Mouse (Mus musculus) midbrain, embryonic 15.5 days (tissue): ENCODE measurements around the gene Gm10665. TPM values are rescaled to one million over a fixed set of nuclear protein-coding genes. Genes with fewer than 3 reads are reported as not detected.
"Not testable (repeated sequence)": the region's sequence is repeated elsewhere in the genome, so short reads cannot be mapped to it uniquely, and the experiment has no call there.

ENCODE experiments used
- ATAC-seq: fragments of 200-750 bp; cut with Nextera tagmentation; replicated peaks from 2 replicates; pipeline ENCODE4 v1.8.0; 2017; ENCODE audit warnings: moderate TSS enrichment
- H3K27ac ChIP-seq: fragments of 300-500 bp; sonication (generic); 2 replicates; pipeline ENCODE4 v1.5.1; 2015; ENCODE audit warnings: mild to moderate bottlenecking, inconsistent platforms
- H3K27me3 ChIP-seq: fragments of 300-500 bp; sonication (generic); replicated peaks from 2 replicates; pipeline ENCODE4 v1.6.1; 2015; ENCODE audit warnings: inconsistent platforms
- H3K36me3 ChIP-seq: fragments of 300-500 bp; sonication (generic); replicated peaks from 2 replicates; pipeline ENCODE4 v1.6.1; 2015; ENCODE audit warnings: inconsistent platforms
- H3K4me1 ChIP-seq: fragments of 300-500 bp; sonication (generic); 2 replicates; pipeline ENCODE4 v1.6.1; 2015; ENCODE audit warnings: inconsistent platforms
- H3K4me2 ChIP-seq: fragments of 300-500 bp; sonication (generic); 2 replicates; pipeline ENCODE4 v1.6.1; 2015; ENCODE audit warnings: inconsistent platforms, mild to moderate bottlenecking, moderate library complexity
- H3K4me3 ChIP-seq: fragments of 300-500 bp; sonication (generic); 2 replicates; pipeline ENCODE4 v1.5.1; 2015; ENCODE audit warnings: mild to moderate bottlenecking, inconsistent platforms
- H3K9ac ChIP-seq: fragments of 300-500 bp; sonication (generic); 2 replicates; pipeline ENCODE4 v1.6.1; 2015; ENCODE audit warnings: mild to moderate bottlenecking, inconsistent platforms
- H3K9me3 ChIP-seq: fragments of 300-500 bp; sonication (generic); 2 replicates; pipeline ENCODE4 v1.6.1; 2016; ENCODE audit warnings: inconsistent platforms
- WGBS: fragments of 180-500 bp; shearing (Covaris S2); methylation state at CpG from one replicate; pipeline ENCODE4 v1.1.7; 2015; ENCODE audit warnings: mixed read lengths; 5-methylcytosine and 5-hydroxymethylcytosine counted together
- polyA plus RNA-seq: library from polyadenylated mRNA; unstranded; fragments of >200 nt; fragmentation: Nextera tagmentation; extraction: Ambion mirVana; gene quantifications from 2 replicates; pipeline ENCODE4 v1.2.1, GENCODE M21; 2015

Gene Gm10665
- not detected in 2 replicates for polyA plus RNA-seq

- H3K27me3 ChIP-seq, H3K36me3 ChIP-seq, H3K4me2 ChIP-seq, H3K9me3 ChIP-seq, H3K4me1 ChIP-seq, ATAC-seq, H3K9ac ChIP-seq, H3K27ac ChIP-seq, H3K4me3 ChIP-seq: not testable (repeated sequence)
- WGBS: no CpG with 5 or more reads among the region's 5 CpGs
Measured at GRCm38 (mm10) chr7:22463975-22464374, at the start of gene Gm10665. Gene Gm10665, minus strand, starts transcription at chr7:22464075.

GRCm38 (mm10) chr7:22499578-22499977 is 35.7 kb upstream of the Gm10665 start, which contains the start of gene Vmn1r151:
Gene Vmn1r151, minus strand, starts transcription at chr7:22499678.
- not testable (repeated sequence) for H3K27me3 ChIP-seq, H3K4me1 ChIP-seq, ATAC-seq, H3K4me3 ChIP-seq, H3K36me3 ChIP-seq, H3K27ac ChIP-seq, H3K9me3 ChIP-seq, H3K4me2 ChIP-seq, H3K9ac ChIP-seq
- 55% methylated on average over 2 of the region's 3 CpGs for WGBS

DNA sequence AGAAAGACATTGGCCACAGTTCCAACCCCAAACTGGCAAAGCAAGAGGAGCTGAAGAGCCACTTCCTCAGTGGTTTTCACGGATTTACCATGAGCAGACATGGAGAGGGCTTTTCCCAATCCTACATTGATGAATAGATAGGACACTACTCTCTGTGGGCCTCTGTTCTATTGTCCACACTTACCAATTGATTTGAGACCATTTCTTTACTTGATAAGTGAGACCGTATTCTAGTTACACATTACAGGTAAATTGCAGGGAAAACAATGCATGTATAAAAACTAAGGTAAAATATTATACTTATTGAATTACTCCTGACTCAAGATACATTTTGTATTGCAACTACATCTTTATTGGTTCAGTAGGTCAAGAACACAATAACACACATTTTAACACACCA is 25.7 kb downstream of the Gm10665 start, which contains the start of gene Vmn1r149:
Vmn1r149 (minus strand) TSS at position 101 of the 400 bp plus-strand sequence.
- not testable (repeated sequence) for H3K36me3 ChIP-seq, ATAC-seq, H3K9ac ChIP-seq, H3K4me3 ChIP-seq, H3K27me3 ChIP-seq, H3K4me2 ChIP-seq, H3K27ac ChIP-seq, H3K9me3 ChIP-seq, H3K4me1 ChIP-seq
- no CpG with 5 or more reads among the region's 2 CpGs for WGBS

DNA sequence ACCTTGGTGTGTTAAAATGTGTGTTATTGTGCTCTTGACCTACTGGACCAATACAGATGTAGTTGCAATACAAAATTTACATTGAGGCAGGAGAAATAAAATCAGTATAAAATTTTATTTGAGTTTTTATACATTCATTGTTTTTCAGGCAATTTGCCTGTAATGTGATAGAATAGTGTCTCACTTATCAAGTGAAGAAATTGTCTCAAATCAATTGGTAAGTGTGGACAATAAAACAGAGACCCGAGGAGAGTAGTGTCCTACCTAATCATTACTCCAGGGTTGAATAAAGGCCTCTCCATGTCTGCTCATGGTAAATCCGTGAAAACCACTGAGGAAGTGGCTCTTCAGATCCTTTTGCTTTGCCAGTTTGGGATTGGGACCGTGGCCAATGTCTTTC is 50.6 kb downstream of the Gm10665 start, which contains the start of gene Vmn1r148:
Vmn1r148 (plus strand) TSS at position 301 of the 400 bp plus-strand sequence.
- not testable (repeated sequence) for H3K9me3 ChIP-seq, H3K27ac ChIP-seq, ATAC-seq, H3K36me3 ChIP-seq, H3K4me2 ChIP-seq, H3K4me1 ChIP-seq, H3K27me3 ChIP-seq, H3K9ac ChIP-seq, H3K4me3 ChIP-seq
- no CpG with 5 or more reads among the region's 3 CpGs for WGBS

Other genes with a start within 250 kb of the Gm10665 start
- not detected in 2 replicates for gene Gm8453, start 234.6 kb downstream of the Gm10665 start, polyA plus RNA-seq
- not detected in 2 replicates for gene Gm4187, start 134.4 kb downstream of the Gm10665 start, polyA plus RNA-seq
- not detected in 2 replicates for gene Gm8660, start 93.0 kb downstream of the Gm10665 start, polyA plus RNA-seq
- gene Vmn1r148, start 50.5 kb downstream of the Gm10665 start, polyA plus RNA-seq: not detected in 2 replicates
- gene Vmn1r149, start 25.8 kb downstream of the Gm10665 start, polyA plus RNA-seq: not detected in 2 replicates
- not detected in 2 replicates for gene Vmn1r151, start 35.6 kb upstream of the Gm10665 start, polyA plus RNA-seq
- not detected in 2 replicates for gene Vmn1r152, start 58.9 kb upstream of the Gm10665 start, polyA plus RNA-seq
- not detected in 2 replicates for gene Gm8677, start 70.8 kb upstream of the Gm10665 start, polyA plus RNA-seq
- gene Gm4201, start 101.3 kb upstream of the Gm10665 start, polyA plus RNA-seq: not detected in 2 replicates
- not detected in 2 replicates for gene Gm4565, start 124.1 kb upstream of the Gm10665 start, polyA plus RNA-seq
- gene Vmn1r155, start 193.9 kb upstream of the Gm10665 start, polyA plus RNA-seq: not detected in 2 replicates
- gene Gm8693, start 228.2 kb upstream of the Gm10665 start, polyA plus RNA-seq: not detected in 2 replicates